Mouse (Mus musculus): ENCODE results near the gene Gm1043. TPM values are rescaled to one million over a fixed set of nuclear protein-coding genes. Genes with fewer than 3 reads are reported as not detected.

Gm1043 gene
- polyA plus RNA-seq, 2 experiments from 2014 or later: 2.4 to 4.2 TPM

DNA sequence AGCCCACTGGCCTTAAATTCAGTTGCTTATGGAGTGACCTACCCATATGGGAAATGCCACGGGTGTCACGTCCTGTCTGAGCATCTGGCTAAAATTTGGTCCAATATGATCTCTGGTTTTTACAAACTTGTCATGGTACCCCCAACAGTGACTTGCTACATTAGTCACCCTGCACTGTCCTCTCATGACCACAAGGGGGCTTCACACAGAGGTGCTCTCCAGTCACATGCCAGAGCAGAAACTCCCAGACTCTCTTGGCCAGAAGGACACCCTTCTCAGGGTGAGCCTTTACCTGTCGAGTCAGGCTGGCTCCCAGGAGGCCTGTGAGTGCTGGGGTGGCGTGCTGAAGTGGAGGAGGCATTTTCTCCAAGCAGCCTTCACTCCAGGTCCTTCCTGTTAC is 33.1 kb downstream of the Gm1043 start:
- peak; percentile 71 for ATAC-seq

GRCm38 (mm10) chr5:37121186-37121680 is 36.1 kb downstream of the Gm1043 start:
- ATAC-seq: no peak

- ATAC-seq: no peak
These were observed 46.7 kb downstream of the Gm1043 start for GRCm38 (mm10) chr5:37131841-37132240.

DNA sequence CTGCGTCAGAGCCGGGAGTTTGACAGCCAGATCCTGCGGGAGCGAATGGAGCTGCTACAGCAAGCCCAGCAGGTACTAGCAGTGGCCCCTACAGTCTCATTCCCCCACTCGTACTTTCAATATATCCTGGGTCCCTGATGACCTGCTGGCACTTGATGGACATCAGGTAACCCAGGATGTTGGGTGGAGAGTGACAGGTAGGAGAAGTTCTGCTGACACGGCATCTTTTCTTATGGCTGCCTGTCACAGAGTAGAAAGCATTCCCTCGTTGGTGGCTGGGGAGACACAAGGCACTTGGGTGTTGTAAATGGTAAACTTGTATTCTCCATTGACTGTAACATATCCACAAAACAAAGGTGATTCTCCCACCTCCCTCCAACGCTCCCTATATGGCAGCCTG is 56.6 kb downstream of the Gm1043 start:
- ATAC-seq: no peak

GRCm38 (mm10) chr5:37147536-37147935 is 62.4 kb downstream of the Gm1043 start:
- ATAC-seq: peak; percentile 57

GRCm38 (mm10) chr5:37150650-37151049 is 65.5 kb downstream of the Gm1043 start:
- no peak for ATAC-seq

DNA sequence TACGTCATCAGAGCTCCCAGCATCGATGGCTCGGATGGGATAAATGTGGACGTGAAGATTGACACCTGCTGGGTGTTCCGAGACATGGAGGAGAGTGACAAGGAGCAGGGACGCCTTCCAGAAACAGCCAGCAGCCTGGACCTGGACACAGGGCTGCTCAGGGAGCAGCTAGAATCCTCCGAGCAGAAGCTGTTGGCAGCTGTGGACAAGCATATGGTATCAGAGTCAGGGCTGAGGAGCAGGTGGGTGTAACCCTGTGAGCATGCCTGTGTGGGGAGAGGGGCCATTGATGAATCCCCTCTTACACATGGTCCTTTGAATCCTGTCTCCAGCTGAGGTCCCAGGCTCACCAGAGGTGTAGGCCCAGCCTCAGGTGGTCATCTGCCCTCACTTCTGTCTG is 69.3 kb downstream of the Gm1043 start:
- ATAC-seq: no peak

DNA sequence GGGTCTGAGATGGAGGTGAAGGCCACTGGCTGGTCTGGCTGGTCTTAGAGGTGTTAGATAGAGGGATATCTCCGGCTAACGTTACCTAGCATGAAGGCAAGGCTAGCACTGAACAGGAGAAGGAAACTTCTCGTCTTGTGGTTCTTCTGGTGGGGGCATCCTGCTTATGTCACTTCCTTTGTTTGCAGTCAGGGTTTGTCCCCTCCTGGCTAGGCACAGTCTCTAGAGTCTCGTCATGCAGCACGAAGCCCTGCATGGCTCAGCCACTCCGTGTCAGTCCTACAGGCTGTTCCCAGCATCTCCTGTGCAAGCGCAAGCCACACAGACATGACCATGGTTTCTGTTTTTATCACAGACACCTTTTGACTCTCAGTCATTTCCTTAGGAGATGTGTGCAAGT is 73.2 kb downstream of the Gm1043 start:
- peak; percentile 56 for ATAC-seq

DNA sequence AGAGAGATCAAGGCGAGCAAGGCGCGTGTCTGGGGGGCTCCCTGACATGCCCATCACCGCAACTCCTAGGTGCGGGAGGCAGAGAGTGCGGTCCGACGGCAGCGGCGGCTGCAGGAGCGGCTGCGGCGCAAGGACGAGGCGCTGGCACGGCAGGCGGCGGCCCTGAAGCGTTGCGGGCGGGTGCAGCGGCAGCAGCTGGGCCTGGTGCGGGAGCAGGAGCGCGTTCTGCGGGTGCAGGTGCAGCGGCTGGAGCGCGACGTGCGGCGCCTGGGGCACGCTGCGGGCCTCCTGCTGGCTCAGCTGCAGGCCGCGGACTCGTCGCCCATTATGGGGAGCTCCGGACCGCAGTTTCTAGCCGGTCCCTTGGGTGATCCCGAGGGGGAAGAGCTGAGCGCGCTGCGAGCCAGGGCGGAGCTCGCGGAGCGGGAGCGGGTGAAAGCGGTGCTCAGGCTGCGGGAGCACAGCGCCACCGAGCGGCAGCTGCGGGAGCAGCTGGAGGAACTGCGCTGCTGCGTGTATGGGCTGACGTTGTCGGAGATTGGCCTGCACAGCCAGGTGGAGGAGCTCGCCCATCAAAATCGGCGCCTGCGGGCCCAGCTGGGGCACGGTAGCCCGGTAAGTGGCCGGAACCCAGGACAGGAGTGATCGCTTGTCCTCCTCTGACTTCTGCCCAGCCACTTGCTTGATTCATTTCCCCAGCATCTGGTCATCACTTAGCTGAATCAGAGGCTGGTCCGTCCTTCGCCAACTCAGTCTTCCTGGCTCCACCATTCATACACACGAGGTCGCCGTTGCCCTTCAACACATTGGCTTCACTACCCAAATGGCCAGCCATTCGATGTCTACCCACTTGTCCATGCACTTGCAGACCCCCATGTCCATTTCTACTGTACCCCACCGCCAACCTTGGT is 78.0 kb downstream of the Gm1043 start:
- ATAC-seq: no peak

GRCm38 (mm10) chr5:37176466-37176865 is 91.3 kb downstream of the Gm1043 start:
- no peak for ATAC-seq

- no peak for ATAC-seq
These were observed 91.9 kb downstream of the Gm1043 start for GRCm38 (mm10) chr5:37177061-37177460.

GRCm38 (mm10) chr5:37178811-37179210 is 93.6 kb downstream of the Gm1043 start:
- ATAC-seq: no peak

DNA sequence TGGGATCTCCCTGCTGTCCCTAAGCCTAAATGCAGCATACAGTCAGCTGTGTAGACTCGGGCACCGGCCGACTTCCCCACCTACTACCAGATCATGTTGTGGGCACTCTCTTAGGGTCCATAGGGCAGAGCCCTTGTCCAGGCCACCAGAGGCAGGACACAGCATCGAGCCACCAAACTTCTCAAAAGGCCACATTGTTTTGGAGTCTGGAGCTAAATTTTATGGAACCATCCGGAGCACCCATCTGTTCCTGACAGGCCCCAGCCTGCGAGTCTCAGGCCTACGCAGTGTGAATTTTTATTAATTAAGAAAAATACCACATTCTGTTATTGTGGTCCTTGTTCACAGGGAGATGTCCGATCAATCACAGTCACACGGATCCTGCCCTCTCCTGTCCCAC is 94.7 kb downstream of the Gm1043 start:
- ATAC-seq: no peak

DNA sequence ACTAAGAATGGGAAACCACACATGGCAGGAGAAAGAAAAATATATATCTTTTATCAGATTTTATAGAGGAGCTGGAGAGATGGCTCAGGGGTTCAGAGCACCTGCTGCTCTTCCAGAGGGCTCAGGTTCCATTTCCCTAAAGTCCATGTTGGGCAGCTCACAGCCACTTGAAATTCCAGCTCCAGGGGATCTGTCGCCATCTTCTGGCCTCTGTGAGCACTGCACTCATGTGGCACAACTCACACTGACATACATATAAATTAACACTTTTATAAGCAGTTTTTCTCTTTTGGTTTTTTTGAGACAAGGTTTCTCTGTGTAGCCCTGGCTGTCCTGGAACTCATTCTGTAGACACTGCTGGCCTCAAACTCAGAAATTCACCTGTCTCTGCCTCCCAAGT is 95.5 kb downstream of the Gm1043 start:
- ATAC-seq: no peak

DNA sequence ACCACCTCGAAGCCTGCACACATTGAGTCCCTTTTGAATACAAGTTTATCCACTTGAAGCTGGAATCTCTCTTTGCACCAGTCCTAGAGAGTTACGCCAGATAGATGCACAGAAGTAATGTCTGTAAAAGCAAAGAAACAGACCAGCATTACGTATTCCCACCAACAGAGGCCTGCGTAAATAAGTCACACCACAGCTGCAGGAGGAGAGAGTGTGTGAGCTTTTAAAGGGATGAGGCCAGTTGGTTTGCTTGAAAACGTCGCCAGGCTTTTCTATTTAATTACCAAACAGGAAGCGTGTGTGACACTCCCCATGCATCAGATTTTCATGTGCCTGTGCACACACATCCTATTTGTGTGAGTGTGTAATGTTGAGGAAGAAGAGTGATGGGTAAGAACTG is 99.4 kb downstream of the Gm1043 start:
- ATAC-seq: no peak

- ATAC-seq: no peak
These were observed 105.2 kb downstream of the Gm1043 start for GRCm38 (mm10) chr5:37190378-37190777.

DNA sequence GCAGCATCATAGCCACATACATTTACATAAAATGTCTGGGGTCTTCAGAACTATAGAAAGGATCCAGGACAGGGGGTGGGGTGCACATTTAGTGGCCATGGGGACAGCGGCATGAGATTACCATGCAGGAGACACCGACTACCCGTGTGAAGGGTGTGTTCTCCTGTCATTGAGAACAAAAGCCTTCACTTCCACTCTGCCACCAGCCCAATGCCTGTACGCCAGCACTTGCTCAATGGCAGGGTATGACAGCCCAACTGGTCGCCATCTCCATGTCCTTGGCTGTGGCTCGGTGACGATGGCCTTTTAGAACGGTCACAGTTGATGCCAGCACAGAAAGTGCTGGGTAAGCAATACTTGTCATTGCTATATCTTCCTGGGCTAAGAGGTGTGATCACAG is 111.0 kb downstream of the Gm1043 start:
- ATAC-seq: no peak

DNA sequence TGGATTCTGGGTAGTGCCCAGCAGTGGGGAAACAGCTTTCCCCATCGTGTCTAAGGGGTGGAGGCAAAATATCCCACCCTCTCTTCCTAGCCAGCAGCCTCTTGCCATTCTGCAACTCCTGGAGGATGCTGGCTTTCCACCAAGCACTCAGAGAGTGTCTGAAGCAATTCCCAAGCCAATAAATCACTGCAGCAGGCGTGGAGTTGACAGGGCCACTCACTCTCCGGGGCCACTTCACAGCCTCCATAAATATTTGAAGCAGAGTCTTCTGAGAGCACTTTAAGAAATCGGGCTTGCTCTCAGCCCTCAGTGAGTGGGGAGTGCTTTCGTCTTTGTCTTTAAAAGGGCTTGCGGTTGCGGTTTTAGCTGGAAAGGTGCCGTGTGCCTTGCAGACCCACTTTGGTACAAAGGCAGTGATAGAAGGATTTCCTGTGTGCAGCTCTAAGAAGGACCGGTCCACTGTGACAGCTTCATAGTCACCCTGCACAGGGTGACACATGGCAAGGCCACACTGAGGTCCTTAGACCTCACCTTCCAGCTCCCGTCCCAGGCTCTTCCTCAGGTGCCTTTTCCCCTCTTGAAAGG is 111.6 kb downstream of the Gm1043 start:
- ATAC-seq: peak; percentile 71

GRCm38 (mm10) chr5:37197423-37197822 is 112.3 kb downstream of the Gm1043 start:
- no peak for ATAC-seq

DNA sequence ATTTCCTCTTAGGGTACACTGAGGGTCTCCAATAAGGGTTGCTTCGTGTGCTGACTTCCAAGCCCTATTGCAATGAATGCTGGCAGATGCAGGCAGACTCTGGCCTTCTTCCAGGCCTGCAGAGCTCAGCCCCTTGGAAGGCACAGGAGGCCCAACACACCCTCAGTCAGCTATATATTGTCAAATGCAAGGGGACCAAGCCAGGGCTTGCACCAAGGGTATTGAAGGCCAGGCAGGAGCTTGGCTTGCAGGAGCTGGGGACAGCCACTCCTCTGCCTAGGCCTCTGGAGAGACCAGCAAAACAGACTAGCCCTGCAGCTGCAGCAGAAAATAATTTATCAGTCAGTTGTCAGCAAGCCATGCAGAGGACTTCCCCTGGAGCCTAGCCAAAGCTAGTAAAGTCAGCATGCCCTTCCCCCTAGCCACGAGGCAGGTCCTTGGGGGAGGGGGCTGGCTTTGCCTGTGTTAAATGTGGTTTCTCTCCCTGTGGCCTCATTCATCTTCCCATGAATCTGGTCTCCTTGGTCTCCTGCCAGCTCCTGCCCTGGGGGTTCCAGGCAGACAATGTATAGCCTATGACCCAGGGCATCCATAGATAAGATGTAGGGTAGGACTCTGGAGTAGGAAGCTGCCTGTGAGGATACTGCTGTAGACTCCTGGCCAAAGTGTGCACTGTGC is 113.0 kb downstream of the Gm1043 start:
- ATAC-seq: no peak

GRCm38 (mm10) chr5:37202285-37202684 is 117.1 kb downstream of the Gm1043 start:
- ATAC-seq: no peak

DNA sequence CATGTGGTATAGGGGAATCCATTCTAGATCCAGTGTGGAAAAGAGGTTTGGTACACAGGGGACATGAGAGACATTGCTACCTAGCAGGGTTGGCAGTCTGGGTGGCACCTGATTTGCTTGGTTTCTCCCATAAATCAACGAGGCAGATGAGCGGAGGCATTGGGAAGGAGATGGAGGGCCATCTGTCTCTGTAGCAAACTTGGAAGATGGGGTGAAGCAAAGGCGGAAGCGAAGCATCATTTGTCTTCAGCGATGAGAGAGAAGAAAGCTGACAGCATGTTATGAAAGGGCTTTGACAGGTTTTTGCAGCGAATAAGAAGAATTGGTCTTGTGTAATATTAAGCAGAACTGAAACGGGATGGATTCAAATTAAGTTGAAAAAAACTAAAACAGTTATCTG is 119.7 kb downstream of the Gm1043 start:
- no peak for ATAC-seq

DNA sequence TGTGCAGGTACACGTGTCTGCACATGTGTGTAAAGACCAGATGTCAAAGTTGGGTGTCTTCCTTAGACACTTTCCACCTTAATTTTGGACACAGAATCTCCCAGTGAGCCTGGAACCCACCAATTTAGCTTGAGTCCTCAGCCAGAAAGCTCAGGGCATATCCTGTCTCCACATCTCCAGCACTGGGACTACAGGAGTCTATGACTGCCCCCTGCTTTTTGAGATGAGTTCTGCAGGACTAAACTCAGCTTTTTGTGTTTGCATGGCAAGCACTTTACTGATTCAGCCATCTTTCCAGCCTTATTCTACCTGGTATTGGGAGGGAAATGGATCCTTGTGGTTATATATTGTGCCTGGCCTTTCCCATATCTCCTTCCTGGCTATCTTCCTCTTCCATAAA is 120.2 kb downstream of the Gm1043 start:
- no peak for ATAC-seq

- no peak for ATAC-seq
These were observed 121.2 kb downstream of the Gm1043 start for GRCm38 (mm10) chr5:37206364-37206763.
